1 mouse cellular context compared by ENCODE assay signal in genomic region chr17:25273706-25274501, GRCm38 (mm10).
TF ChIP-seq lines count a peak whose summit lies in the region.

No protein-coding gene starts in this region.

TF ChIP-seq in CH12.LX, 34 proteins besides CTCF, POLR2A, EP300 and RAD21:
- TF ChIP-seq MAX (IDR thresholded peaks at IDR 0.05; ENCODE audit: low read length) (peak; percentile 96), MAFK (IDR thresholded peaks at IDR 0.05; ENCODE audit: insufficient replicate concordance, low read length) (0 out of 2 replicates have a peak, but pooled peaks have one; percentile 36), GABPA (IDR thresholded peaks at IDR 0.05; ENCODE audit: insufficient replicate concordance, low read depth, low read length) (peak; percentile 90), BHLHE40 (IDR thresholded peaks at IDR 0.05; ENCODE audit: low read depth, low read length) (peak; percentile 100), SIN3A (IDR thresholded peaks at IDR 0.05; ENCODE audit: low read length) (peak; percentile 43; the same call in 1 of the 2 replicates), JUND (conservative IDR thresholded peaks at IDR 0.05; ENCODE audit: low read depth, low read length) (no peak), USF1 (IDR thresholded peaks at IDR 0.05; ENCODE audit: low read depth, low read length) (no peak; the same call in none of the 2 replicates), MYC (IDR thresholded peaks at IDR 0.05; ENCODE audit: low read depth, low read length) (peak; percentile 97), NELFE (IDR thresholded peaks at IDR 0.05; ENCODE audit: low read depth, low read length) (0 out of 2 replicates have a peak, but pooled peaks have one; percentile 39), ZC3H11A (IDR thresholded peaks at IDR 0.05; ENCODE audit: low read depth, low read length) (no peak), PAX5 (IDR thresholded peaks at IDR 0.05; ENCODE audit: low read length) (no peak), JUN (IDR thresholded peaks at IDR 0.05; ENCODE audit: insufficient read depth, low read depth, low read length) (no peak), CHD2 (IDR thresholded peaks at IDR 0.05; ENCODE audit: low read length) (peak; percentile 98), KAT2A (IDR thresholded peaks at IDR 0.05; ENCODE audit: insufficient replicate concordance, low read length) (peak; percentile 87), MEF2A (IDR thresholded peaks at IDR 0.05; ENCODE audit: borderline replicate concordance, low read depth, low read length) (peak; percentile 59; the same call in 1 of the 2 replicates), TCF12 (IDR thresholded peaks at IDR 0.05; ENCODE audit: low read depth, low read length) (peak; percentile 69), POLR2AphosphoS2 (IDR thresholded peaks at IDR 0.05; ENCODE audit: low read depth, low read length) (no peak), ZNF384 (IDR thresholded peaks at IDR 0.05; ENCODE audit: low read depth, low read length) (peak; percentile 58), ETS1 (conservative IDR thresholded peaks at IDR 0.05; ENCODE audit: low read depth, low read length) (peak; percentile 33; the same call in 1 of the 2 replicates), TBP (conservative IDR thresholded peaks at IDR 0.05; ENCODE audit: low read depth, low read length) (no peak), ZKSCAN1 (IDR thresholded peaks at IDR 0.05; ENCODE audit: borderline replicate concordance, low read depth, low read length) (no peak; the same call in 1 of the 2 replicates), CHD1 (IDR thresholded peaks at IDR 0.05; ENCODE audit: low read depth, low read length) (no peak), E2F4 (IDR thresholded peaks at IDR 0.05; ENCODE audit: insufficient replicate concordance, low read depth, low read length) (no peak), RCOR1 (conservative IDR thresholded peaks at IDR 0.05; ENCODE audit: low read depth, low read length) (no peak; the same call in 1 of the 2 replicates), USF2 (conservative IDR thresholded peaks at IDR 0.05; ENCODE audit: low read depth, low read length) (no peak), MAZ (IDR thresholded peaks at IDR 0.05; ENCODE audit: low read depth, low read length) (peak; percentile 91), ZMIZ1 (IDR thresholded peaks at IDR 0.05; ENCODE audit: low read depth, low read length) (0 out of 2 replicates have a peak, but pooled peaks have one; percentile 46), MXI1 (IDR thresholded peaks at IDR 0.05; ENCODE audit: low read depth, low read length) (peak; percentile 66; the same call in 1 of the 2 replicates), IRF4 (IDR thresholded peaks at IDR 0.05; ENCODE audit: low read depth, low read length) (peak; percentile 66; the same call in 1 of the 2 replicates), SMC3 (IDR thresholded peaks at IDR 0.05; ENCODE audit: low read depth, low read length) (peak; percentile 44), NRF1 (IDR thresholded peaks at IDR 0.05; ENCODE audit: low read depth, low read length) (0 out of 2 replicates have a peak, but pooled peaks have one; percentile 15), UBTF (IDR thresholded peaks at IDR 0.05; ENCODE audit: low read depth, low read length) (peak; percentile 91), ELF1 (IDR thresholded peaks at IDR 0.05; ENCODE audit: low read depth, low read length) (peak; percentile 66), HCFC1 (IDR thresholded peaks at IDR 0.05; ENCODE audit: low read depth, low read length) (peak; percentile 63; the same call in 1 of the 2 replicates)
